Mouse (Mus musculus): Measurements from ENCODE around the gene Cit. TPM values are rescaled to one million over a fixed set of nuclear protein-coding genes. Genes with fewer than 3 reads are reported as not detected.

Gene Cit
- total and polyA plus RNA-seq, 2 experiments: 0.43 to 0.74 TPM

DNA sequence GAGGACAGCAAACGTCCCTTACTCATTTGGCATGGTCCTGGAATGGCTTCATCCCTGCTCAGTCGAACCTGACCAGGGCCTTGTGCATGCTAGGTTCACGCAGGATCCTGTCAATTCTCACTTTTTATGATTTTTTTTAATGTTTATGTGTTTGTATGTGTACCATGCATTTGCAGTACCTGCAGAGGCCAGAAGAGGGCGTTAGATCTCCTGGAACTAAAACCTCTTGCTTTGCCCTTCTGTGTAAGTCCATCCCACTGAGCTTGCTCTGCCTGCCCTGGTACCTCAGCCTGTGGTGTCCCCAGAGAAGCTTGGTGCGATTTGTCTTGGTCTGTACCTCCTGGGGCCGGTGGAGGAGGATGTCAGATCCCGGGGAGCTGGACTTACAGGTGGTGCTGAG, 105.9 kb downstream of the Cit start:
- H3K27me3 ChIP-seq (ENCODE audit: control insufficient read depth, insufficient read depth, low read length): no peaks in the 10 kb centered on the region
- no peaks in the 10 kb centered on the region for H3K79me2 ChIP-seq (ENCODE audit: control insufficient read depth, insufficient read depth, low read length)
- H3K36me3 ChIP-seq (ENCODE audit: control insufficient read depth, insufficient read depth, low read length): no peaks in the 10 kb centered on the region
- H3K4me1 ChIP-seq (ENCODE audit: control insufficient read depth, insufficient read depth, low read length): no peaks in the 10 kb centered on the region
- DNase-seq (ENCODE audit: extremely low read depth, low read depth, low spot score): no peak
- TF ChIP-seq POLR2A (IDR thresholded peaks at IDR 0.05; ENCODE audit: extremely low read depth, insufficient read depth, low read length) (no peak), CTCF (IDR thresholded peaks at IDR 0.05; ENCODE audit: low read depth, low read length) (no peak)
- no peak overlapping the region for H3K9ac ChIP-seq (ENCODE audit: low read depth, low read length)
- no peak overlapping the region for H3K4me3 ChIP-seq (ENCODE audit: insufficient read depth, low read depth, low read length)
- H3K27ac ChIP-seq (replicated peaks; ENCODE audit: insufficient read depth, low read depth, low read length): no peak overlapping the region
- WGBS: 88% methylated on average over 7 of the region's 7 CpGs

DNA sequence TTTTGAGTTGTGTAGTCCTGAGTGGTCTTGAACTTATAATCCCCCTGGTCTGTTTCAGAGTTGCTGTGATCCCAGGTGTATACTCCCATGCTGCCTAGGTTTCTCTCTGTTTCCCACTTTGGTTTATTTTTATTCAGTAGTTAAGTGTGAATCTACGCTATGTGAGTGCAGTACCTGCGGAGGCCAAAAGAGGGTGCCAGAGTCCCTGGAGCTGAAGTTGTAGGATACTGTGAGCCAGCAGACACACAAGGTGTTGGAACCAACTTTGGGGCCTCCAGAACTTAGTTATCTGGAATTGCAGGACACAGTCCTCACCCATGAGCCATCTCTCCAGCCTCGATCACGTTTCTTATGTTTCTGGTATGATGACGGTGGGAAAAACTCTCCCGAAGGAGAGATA, 108.1 kb downstream of the Cit start:
- H3K9ac ChIP-seq (ENCODE audit: low read depth, low read length): no peak overlapping the region
- H3K4me1 ChIP-seq (ENCODE audit: control insufficient read depth, insufficient read depth, low read length): no peaks in the 10 kb centered on the region
- no peak overlapping the region for H3K27ac ChIP-seq (replicated peaks; ENCODE audit: insufficient read depth, low read depth, low read length)
- DNase-seq (ENCODE audit: extremely low read depth, low read depth, low spot score): no peak
- no peaks in the 10 kb centered on the region for H3K36me3 ChIP-seq (ENCODE audit: control insufficient read depth, insufficient read depth, low read length)
- WGBS: 98% methylated on average over 6 of the region's 6 CpGs
- no peak overlapping the region for H3K4me3 ChIP-seq (ENCODE audit: insufficient read depth, low read depth, low read length)
- no peaks in the 10 kb centered on the region for H3K79me2 ChIP-seq (ENCODE audit: control insufficient read depth, insufficient read depth, low read length)
- H3K27me3 ChIP-seq (ENCODE audit: control insufficient read depth, insufficient read depth, low read length): no peaks in the 10 kb centered on the region
- TF ChIP-seq POLR2A (IDR thresholded peaks at IDR 0.05; ENCODE audit: extremely low read depth, insufficient read depth, low read length): no peak
- TF ChIP-seq CTCF (IDR thresholded peaks at IDR 0.05; ENCODE audit: low read depth, low read length): peak; percentile 41

DNA sequence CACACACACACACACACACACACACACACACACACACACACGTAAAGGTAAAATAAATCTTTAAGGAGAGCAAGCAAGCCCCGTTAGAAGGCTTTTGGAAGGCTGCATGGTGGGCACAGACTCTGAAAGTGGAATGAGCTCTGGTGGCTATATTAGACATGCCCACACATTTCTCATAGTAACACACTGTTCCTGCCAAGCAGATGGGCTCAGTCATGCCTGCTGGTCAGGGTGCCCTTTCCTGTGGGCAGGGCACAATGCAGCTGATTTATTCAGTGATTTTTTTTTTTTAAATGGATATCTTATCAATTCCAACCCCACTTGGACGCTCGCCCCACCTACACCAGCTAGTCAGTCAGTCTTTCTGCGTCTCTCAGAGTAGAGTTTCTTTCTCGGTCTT, 109.0 kb downstream of the Cit start:
- TF ChIP-seq POLR2A (IDR thresholded peaks at IDR 0.05; ENCODE audit: extremely low read depth, insufficient read depth, low read length) (no peak), CTCF (IDR thresholded peaks at IDR 0.05; ENCODE audit: low read depth, low read length) (no peak)
- H3K4me1 ChIP-seq (ENCODE audit: control insufficient read depth, insufficient read depth, low read length): no peaks in the 10 kb centered on the region
- 96% methylated on average over 6 of the region's 6 CpGs for WGBS

DNA sequence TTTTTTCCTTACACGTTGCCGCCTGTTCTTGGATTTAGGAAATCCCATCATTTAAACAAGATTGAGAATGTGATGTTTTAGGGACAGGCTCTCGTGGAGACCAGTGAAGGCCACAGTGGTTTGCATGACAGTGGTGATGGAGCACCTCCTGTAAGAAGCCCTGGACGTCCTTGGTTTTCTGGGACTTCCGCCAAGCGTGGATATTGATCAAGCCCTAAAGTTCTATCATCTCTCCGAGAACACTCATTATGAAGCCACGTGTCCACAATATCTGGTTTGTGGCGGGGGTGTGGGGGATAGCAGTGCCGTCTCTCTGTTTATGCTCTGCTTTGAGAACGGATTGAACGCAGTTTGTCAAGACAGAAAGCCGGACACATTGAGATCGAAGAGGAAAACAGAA, 109.5 kb downstream of the Cit start:
- 90% methylated on average over 14 of the region's 14 CpGs for WGBS
- H3K36me3 ChIP-seq (ENCODE audit: control insufficient read depth, insufficient read depth, low read length): no peaks in the 10 kb centered on the region
- no peak overlapping the region for H3K9ac ChIP-seq (ENCODE audit: low read depth, low read length)
- no peaks in the 10 kb centered on the region for H3K79me2 ChIP-seq (ENCODE audit: control insufficient read depth, insufficient read depth, low read length)
- no peak for DNase-seq (ENCODE audit: extremely low read depth, low read depth, low spot score)
- no peak overlapping the region for H3K4me3 ChIP-seq (ENCODE audit: insufficient read depth, low read depth, low read length)
- no peak overlapping the region for H3K27ac ChIP-seq (replicated peaks; ENCODE audit: insufficient read depth, low read depth, low read length)
- no peaks in the 10 kb centered on the region for H3K27me3 ChIP-seq (ENCODE audit: control insufficient read depth, insufficient read depth, low read length)
- TF ChIP-seq CTCF (IDR thresholded peaks at IDR 0.05; ENCODE audit: low read depth, low read length): no peak
- no peak for TF ChIP-seq POLR2A (IDR thresholded peaks at IDR 0.05; ENCODE audit: extremely low read depth, insufficient read depth, low read length)
- H3K4me1 ChIP-seq (ENCODE audit: control insufficient read depth, insufficient read depth, low read length): no peaks in the 10 kb centered on the region

More for the DNA sequence above, 109.0 kb downstream of the Cit start:
- H3K36me3 ChIP-seq (ENCODE audit: control insufficient read depth, insufficient read depth, low read length): no peaks in the 10 kb centered on the region
- H3K27me3 ChIP-seq (ENCODE audit: control insufficient read depth, insufficient read depth, low read length): no peaks in the 10 kb centered on the region
- H3K9ac ChIP-seq (ENCODE audit: low read depth, low read length): no peak overlapping the region
- H3K79me2 ChIP-seq (ENCODE audit: control insufficient read depth, insufficient read depth, low read length): no peaks in the 10 kb centered on the region
- no peak overlapping the region for H3K27ac ChIP-seq (replicated peaks; ENCODE audit: insufficient read depth, low read depth, low read length)
- no peak overlapping the region for H3K4me3 ChIP-seq (ENCODE audit: insufficient read depth, low read depth, low read length)
- no peak for DNase-seq (ENCODE audit: extremely low read depth, low read depth, low spot score)

DNA sequence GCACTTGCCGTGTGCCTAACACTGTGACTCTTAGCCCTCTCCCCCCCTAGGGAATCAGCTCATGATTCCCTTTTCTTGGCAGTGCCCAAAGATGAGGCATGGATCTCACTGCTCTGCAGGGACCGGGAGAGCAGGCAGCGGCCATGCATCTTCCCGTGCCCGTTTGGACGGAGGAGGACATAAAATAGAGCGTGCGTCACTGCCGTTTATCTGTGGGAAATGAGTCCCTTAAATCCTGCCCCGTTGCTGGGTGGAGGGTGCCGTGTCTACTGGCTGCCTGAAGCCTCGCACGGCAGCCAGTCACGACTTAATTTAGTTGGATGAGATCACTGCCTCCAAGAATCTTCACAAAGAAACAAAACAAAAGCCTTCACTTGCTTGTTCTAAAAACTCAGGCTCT, 110.1 kb downstream of the Cit start:
- Histone ChIP-seq H3K4me1 (ENCODE audit: control insufficient read depth, insufficient read depth, low read length) (no peaks in the 10 kb centered on the region), H3K9ac (ENCODE audit: low read depth, low read length) (no peak overlapping the region), H3K4me3 (ENCODE audit: insufficient read depth, low read depth, low read length) (no peak overlapping the region), H3K27me3 (ENCODE audit: control insufficient read depth, insufficient read depth, low read length) (no peaks in the 10 kb centered on the region), H3K27ac (replicated peaks; ENCODE audit: insufficient read depth, low read depth, low read length) (no peak overlapping the region), H3K36me3 (ENCODE audit: control insufficient read depth, insufficient read depth, low read length) (no peaks in the 10 kb centered on the region), H3K79me2 (ENCODE audit: control insufficient read depth, insufficient read depth, low read length) (no peaks in the 10 kb centered on the region)
- no peak for DNase-seq (ENCODE audit: extremely low read depth, low read depth, low spot score)
- WGBS: 98% methylated on average over 14 of the region's 14 CpGs
- TF ChIP-seq POLR2A (IDR thresholded peaks at IDR 0.05; ENCODE audit: extremely low read depth, insufficient read depth, low read length) (no peak), CTCF (IDR thresholded peaks at IDR 0.05; ENCODE audit: low read depth, low read length) (no peak)

DNA sequence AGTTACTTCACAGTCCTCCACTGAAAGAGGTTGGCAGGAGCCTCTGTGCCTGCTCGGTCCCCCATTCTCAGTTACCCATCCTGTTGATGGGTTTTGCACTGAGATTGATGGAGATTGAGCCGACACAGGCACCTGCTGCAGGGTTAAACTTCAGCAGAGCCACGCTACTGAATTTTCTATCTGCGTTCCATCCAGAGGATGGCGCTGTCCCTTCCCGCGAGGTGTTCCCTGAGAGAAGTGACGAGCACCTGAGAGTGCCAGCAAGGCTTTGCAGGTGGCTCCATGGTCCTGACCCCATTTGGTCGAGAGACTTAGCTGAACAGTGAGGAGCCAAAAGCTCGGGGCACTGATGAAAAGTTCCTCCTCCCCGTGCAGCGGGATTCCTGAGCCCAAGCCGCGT, 111.0 kb downstream of the Cit start:
- H3K36me3 ChIP-seq (ENCODE audit: control insufficient read depth, insufficient read depth, low read length): no peaks in the 10 kb centered on the region
- WGBS: 98% methylated on average over 14 of the region's 14 CpGs
- TF ChIP-seq CTCF (IDR thresholded peaks at IDR 0.05; ENCODE audit: low read depth, low read length) (no peak), POLR2A (IDR thresholded peaks at IDR 0.05; ENCODE audit: extremely low read depth, insufficient read depth, low read length) (no peak)
- H3K27ac ChIP-seq (replicated peaks; ENCODE audit: insufficient read depth, low read depth, low read length): no peak overlapping the region
- no peaks in the 10 kb centered on the region for H3K27me3 ChIP-seq (ENCODE audit: control insufficient read depth, insufficient read depth, low read length)
- no peak overlapping the region for H3K9ac ChIP-seq (ENCODE audit: low read depth, low read length)
- H3K79me2 ChIP-seq (ENCODE audit: control insufficient read depth, insufficient read depth, low read length): no peaks in the 10 kb centered on the region
- H3K4me1 ChIP-seq (ENCODE audit: control insufficient read depth, insufficient read depth, low read length): no peaks in the 10 kb centered on the region
- DNase-seq (ENCODE audit: extremely low read depth, low read depth, low spot score): no peak
- no peak overlapping the region for H3K4me3 ChIP-seq (ENCODE audit: insufficient read depth, low read depth, low read length)
